Mouse (Mus musculus) retina, adult 2 months (tissue): ENCODE measurements around the gene Gdf1.

Experiments used
- DNase-seq: peaks from one replicate; pipeline ENCODE4 v3.0.0-alpha.2; 2012; ENCODE audit warnings: low read depth, low spot score

Gene Gdf1

DNA sequence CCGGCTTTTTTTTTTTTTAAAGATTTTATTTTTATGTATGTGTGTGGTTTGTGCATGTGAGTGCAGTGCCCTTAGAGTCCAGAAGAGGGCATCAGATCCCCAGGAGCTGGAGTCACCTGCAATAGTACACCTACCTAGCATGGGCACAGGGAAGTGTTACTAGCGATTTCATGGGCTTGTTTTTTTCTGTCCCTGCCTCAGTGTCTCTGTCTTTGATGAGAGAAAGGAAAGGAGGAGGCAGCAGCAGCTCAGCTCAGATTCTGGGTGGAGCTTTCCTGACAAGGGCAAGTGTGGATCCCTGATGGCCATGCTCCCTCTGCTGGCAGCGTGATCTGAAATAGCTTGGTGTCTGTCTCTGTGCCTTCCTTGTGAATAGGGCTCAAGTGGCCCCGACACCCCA, 31.2 kb downstream of the Gdf1 start:
- DNase-seq: no peak

GRCm38 (mm10) chr8:70361484-70362032, 31.9 kb downstream of the Gdf1 start:
- DNase-seq: no peak

DNA sequence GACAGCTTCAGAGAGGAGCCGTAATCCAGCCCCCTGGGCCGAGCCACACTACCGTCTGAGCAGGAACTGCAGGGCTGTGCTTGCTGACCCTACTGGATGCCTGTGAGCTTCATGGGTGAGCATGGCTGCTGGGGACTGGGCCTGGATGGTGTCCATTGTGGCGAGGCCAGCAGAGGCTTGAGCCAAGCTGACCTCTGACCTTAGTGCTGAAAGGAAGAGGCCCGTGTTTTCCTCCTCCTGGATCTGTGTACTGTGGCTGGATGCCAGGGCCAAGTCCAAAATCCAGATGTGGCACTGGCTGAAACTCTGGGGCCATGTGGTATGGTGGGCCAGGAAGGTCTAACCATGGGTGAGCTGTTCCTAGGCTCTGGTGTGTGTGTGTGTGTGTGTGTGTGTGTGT, 34.4 kb downstream of the Gdf1 start:
- no peak for DNase-seq

DNA sequence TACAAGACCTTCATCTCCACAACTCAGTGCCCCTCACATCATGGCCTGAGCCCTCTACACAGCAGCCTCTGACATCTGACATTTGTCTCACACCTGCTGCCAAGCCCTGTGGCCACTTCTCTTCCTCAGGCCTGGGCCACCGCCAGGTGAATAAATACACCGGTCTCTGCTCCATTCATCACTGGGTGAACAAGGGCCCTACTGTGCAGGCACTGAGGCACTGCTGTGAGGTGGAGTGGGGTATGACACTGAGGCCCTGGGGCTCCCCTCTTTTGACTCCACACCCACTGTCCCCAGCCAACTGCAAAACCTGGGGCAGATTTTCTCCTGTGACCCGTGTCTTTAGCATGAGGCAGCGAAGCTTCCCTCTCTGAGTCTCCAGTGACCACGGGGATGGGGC, 37.0 kb downstream of the Gdf1 start:
- no peak for DNase-seq

DNA sequence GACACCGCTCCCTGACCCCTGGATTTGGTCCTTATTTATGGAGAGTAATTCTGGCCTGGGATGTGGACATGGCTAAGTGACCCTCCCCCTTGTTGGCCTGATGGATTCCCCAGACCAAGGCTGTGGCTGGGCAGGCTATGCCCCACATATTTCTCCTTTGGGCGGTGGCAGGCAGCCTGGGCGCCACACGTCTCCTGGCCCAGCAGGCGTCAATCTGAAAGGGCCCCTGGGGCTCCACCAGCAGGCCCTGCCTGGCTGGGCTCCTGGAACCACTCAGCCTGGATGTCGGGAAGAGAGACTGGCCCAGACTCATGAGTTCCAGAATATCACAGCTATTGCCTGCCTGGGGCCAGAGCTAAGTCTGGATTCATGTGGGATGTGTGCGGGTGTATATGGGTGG, 40.9 kb downstream of the Gdf1 start:
- DNase-seq: no peak

DNA sequence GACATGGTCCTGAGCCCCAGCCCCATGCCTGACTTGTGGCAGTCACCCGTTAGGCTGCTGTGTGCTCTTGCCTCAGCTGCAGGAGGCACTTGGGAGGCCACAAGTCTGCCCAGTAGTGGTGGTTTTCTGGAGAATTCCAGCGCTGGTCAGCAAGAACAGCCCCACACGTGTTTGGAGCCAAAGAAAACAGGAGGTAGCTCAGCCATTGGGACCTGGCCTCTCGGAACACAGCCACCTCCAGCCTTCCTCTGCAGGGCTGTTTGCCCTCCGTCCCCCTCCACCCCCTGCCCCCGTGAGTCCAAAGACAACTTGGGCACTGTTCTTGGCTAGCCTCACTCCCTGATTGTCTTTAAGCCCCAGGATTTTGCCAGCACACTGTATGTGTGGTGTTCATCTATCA, 42.3 kb downstream of the Gdf1 start:
- no peak for DNase-seq

DNA sequence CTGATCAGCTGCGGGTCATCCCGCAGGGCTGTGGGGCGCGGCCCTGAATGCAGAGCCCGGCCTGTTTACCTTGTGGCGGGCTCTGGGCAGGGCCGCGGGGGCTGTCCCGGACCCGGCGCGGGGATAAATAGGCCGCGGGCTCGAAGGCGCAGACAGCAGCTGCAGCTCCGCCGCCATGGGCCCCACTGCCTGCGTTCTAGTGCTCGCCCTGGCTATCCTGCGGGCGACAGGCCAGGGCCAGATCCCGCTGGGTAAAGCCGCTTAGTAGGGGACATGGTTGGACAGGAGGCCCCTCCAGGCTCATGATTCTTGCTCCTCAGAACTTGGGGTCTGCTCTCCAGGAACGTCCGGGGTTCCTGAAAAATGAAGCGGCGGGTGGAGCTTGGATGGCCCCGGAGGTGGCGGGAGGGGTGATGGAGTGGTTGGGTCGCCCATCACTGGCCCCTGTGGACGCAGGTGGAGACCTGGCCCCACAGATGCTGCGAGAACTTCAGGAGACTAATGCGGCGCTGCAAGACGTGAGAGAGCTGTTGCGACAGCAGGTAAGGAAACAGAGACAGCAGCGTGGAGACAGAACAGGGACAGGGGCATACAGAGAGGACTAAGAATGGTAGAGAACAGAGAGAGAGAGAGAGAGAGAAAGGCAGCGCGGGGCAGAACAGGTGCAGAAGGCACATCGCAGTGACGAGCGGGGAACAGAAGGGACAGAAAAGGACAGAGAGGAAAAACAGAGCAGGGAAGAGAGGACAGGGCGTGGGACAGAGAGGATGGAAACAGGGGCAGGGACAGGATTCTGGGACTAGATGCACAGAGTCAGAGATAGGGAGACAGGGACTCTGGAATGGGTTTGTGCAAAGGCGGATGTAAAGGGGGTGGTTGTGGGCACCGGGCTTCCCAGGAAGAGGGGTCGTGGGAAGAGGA, 44.0 kb downstream of the Gdf1 start, which contains the start of gene Comp:
Gene Comp, plus strand, starts transcription at position 162 of the 921 bp plus-strand sequence.
- no peak for DNase-seq

- DNase-seq: peak; percentile 66
Observed at GRCm38 (mm10) chr8:70374318-70374927, 44.8 kb downstream of the Gdf1 start.

GRCm38 (mm10) chr8:70375212-70375859, 45.7 kb downstream of the Gdf1 start:
- no peak for DNase-seq

DNA sequence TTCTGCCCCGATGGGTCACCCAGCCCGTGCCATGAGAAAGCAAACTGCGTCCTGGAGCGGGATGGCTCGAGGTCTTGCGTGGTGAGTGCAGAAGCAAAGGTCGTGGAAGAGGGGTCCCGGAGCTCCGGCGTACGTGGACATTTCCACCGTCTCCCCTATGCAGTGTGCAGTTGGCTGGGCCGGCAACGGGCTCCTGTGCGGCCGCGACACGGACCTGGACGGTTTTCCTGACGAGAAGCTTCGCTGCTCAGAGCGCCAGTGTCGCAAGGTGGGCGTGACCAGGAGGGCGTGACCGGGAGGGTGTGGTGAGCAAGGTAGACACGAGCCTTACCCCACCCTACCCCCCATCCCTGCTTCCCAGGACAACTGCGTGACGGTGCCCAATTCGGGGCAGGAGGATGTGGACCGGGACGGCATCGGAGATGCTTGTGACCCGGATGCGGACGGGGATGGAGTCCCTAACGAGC, 46.7 kb downstream of the Gdf1 start:
- no peak for DNase-seq

DNA sequence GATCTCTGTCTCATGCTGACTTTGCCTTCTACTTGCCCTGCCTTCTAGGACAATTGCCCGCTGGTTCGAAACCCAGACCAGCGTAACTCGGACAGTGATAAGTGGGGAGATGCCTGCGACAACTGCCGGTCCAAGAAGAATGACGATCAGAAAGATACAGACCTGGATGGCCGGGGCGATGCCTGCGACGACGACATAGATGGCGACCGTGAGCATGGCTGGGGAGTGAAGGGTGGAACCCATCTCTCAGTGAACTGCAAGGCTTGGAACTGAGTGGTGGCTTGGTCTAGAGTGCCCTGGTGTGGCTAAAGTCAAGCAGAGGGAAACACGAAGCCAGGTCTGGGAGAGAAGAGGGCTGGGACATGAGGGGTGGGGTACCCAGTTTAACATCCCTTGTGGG, 47.4 kb downstream of the Gdf1 start:
- no peak for DNase-seq

- no peak for DNase-seq
Observed at GRCm38 (mm10) chr8:70380069-70380468, 50.5 kb downstream of the Gdf1 start.
